ENCODE assay signal across 8 mouse cellular contexts in the genomic region with DNA sequence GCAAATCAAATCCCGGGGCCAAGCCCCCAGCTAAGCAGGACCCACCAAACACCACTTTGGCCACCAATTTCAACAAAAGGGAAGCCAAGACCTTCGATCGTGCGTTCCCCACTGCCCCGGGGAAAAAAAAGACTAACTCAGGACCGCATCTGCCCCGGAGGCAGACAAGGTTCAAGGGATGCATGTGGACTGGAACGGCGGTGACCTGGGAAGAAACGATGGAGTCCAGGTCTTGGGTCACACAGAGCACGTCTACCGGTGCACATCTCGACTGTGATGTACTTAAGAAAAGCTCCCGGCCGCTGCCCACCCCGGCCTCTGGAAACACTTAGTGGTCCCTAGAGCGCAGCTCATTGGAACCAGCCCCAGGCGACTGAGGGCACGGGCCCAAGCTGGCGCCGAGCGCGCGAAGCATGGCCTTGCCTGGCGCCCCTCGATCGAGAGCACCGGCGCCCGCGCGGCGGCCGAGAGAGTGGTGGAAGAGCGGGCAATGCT. TPM values are rescaled to one million over a fixed set of nuclear protein-coding genes. Genes with fewer than 3 reads are reported as not detected.
DNase-seq lines count a peak whose midpoint lies in the region; ATAC-seq and TF ChIP-seq lines count a peak whose summit lies in the region.

No protein-coding gene starts in this region.

- H3K9ac ChIP-seq in heart, embryonic 13.5 days = peak overlapping the region; percentile 96
- H3K9ac ChIP-seq in neural tube, embryonic 11.5 days (ENCODE audit: low read length) = peak overlapping the region; percentile 73

- no peak for TF ChIP-seq POLR2A in cortical plate, adult 2 months (IDR thresholded peaks at IDR 0.05; ENCODE audit: extremely low read depth, insufficient read depth, low read length)

- peak overlapping the region; percentile 82 for H3K4me2 ChIP-seq in heart, embryonic 13.5 days
- H3K4me2 ChIP-seq in neural tube, embryonic 11.5 days (ENCODE audit: low read depth) = peak overlapping the region; percentile 47

- no peaks in the 10 kb centered on the region for H3K9me3 ChIP-seq in heart, embryonic 13.5 days
- no peaks in the 10 kb centered on the region for H3K9me3 ChIP-seq in neural tube, embryonic 11.5 days (ENCODE audit: control insufficient read depth, low read length)

- under 1% methylated on average over 35 of the region's 35 CpGs for WGBS in heart, embryonic 13.5 days
- 0% methylated on average over 35 of the region's 35 CpGs for WGBS in neural tube, embryonic 11.5 days

- peaks cover 14% of the 10 kb centered on the region for H3K27me3 ChIP-seq in heart, embryonic 13.5 days (replicated peaks)
- H3K27me3 ChIP-seq in neural tube, embryonic 11.5 days (ENCODE audit: control insufficient read depth, insufficient read depth, low read length) = no peaks in the 10 kb centered on the region

- no peak for TF ChIP-seq CTCF in cortical plate, adult 2 months (IDR thresholded peaks at IDR 0.05; ENCODE audit: extremely low read depth, insufficient read depth, low read length)

- intact Hi-C loops in left cerebral cortex, postnatal 4 days (cut with DNase I) = loop anchor here (5.0 kb wide), 1 partner anchor 163 kb away; no protein-coding TSS in a partner anchor
- intact Hi-C loops in left cerebral cortex, postnatal 36 days (cut with DNase I) = loop anchor here (5.0 kb wide), 1 partner anchor 163 kb away; no protein-coding TSS in a partner anchor

- H3K36me3 ChIP-seq in heart, embryonic 13.5 days = no peaks in the 10 kb centered on the region
- no peaks in the 10 kb centered on the region for H3K36me3 ChIP-seq in neural tube, embryonic 11.5 days (ENCODE audit: control insufficient read depth, insufficient read depth, low read length)

- DNase-seq in left cerebral cortex, postnatal 4 days = peak; percentile 59
- DNase-seq in left cerebral cortex, postnatal 36 days (ENCODE audit: low spot score in 2 of 2) = no peak
- DNase-seq in kidney, postnatal 4 days = peak; percentile 60 to 70
- DNase-seq in neural tube, embryonic 11.5 days (ENCODE audit: low spot score) = peak; percentile 73
- no peak for DNase-seq in frontal cortex, postnatal 25 days (ENCODE audit: low spot score in 2 of 2)
- no peak for DNase-seq in frontal cortex, postnatal 36 days (ENCODE audit: low spot score in 2 of 2)

- no peaks in the 10 kb centered on the region for H3K4me1 ChIP-seq in cortical plate, adult 2 months (ENCODE audit: control insufficient read depth, insufficient read depth, low read length)
- H3K4me1 ChIP-seq in heart, embryonic 13.5 days = peaks cover 50% of the 10 kb centered on the region
- H3K4me1 ChIP-seq in neural tube, embryonic 11.5 days (ENCODE audit: control insufficient read depth, insufficient read depth, low read length) = peaks cover 9% of the 10 kb centered on the region

- H3K27ac ChIP-seq in cortical plate, adult 2 months (ENCODE audit: insufficient read depth, low read length) = no peak overlapping the region
- peak overlapping the region; percentile 79 for H3K27ac ChIP-seq in heart, embryonic 13.5 days (replicated peaks)
- H3K27ac ChIP-seq in neural tube, embryonic 11.5 days (ENCODE audit: low read depth, low read length) = 0 out of 2 replicates have a peak overlapping the region, but pooled peaks have one; percentile 0

- H3K4me3 ChIP-seq in cortical plate, adult 2 months (ENCODE audit: insufficient read depth, low read length) = peak overlapping the region; percentile 18; the same call in 1 of the 2 replicates
- H3K4me3 ChIP-seq in heart, embryonic 13.5 days = peak overlapping the region; percentile 89
- peak overlapping the region; percentile 65 for H3K4me3 ChIP-seq in neural tube, embryonic 11.5 days (ENCODE audit: low read depth, low read length)

- ATAC-seq in heart, embryonic 13.5 days (ENCODE audit: extremely low read depth, insufficient number of reproducible peaks, low FRiP score, low TSS enrichment) = peak; percentile 23; the same call in 1 of the 2 replicates
- peak; percentile 64 for ATAC-seq in neural tube, embryonic 11.5 days (ENCODE audit: insufficient read depth, low FRiP score, low TSS enrichment)

RNA-seq across cellular contexts. Expression of a gene that starts 0.6 kb away (rescaled TPM):
- 1 to 10 TPM; 4.4 to 5.4 TPM for total RNA-seq in left cerebral cortex, postnatal 4 days (2021)
- 1 to 10 TPM; 1.3 to 1.5 TPM for total RNA-seq in left cerebral cortex, postnatal 36 days (2021)
- polyA plus RNA-seq in cortical plate, adult 2 months (2012; rRNA removed) = 0.67 and 0.72 TPM in 2 replicates
- 16.4 and 16.5 TPM in 2 replicates for polyA plus RNA-seq in heart, embryonic 13.5 days (2015; fragmentation: Nextera tagmentation; extraction: Ambion mirVana)
- polyA plus RNA-seq in neural tube, embryonic 11.5 days (2014; fragmentation: Nextera tagmentation; extraction: Ambion mirVana) = 8.1 and 8.7 TPM in 2 replicates

Comparison
In these comparisons a context has a peak if more than half of its experiments do, and no peak if none do; other contexts are left out.
1. DNase-seq: peak in left cerebral cortex, postnatal 4 days (single experiment), kidney, postnatal 4 days (2 of 2) and neural tube, embryonic 11.5 days (single experiment); none in left cerebral cortex, postnatal 36 days (0 of 2), frontal cortex, postnatal 25 days (0 of 2) and frontal cortex, postnatal 36 days (0 of 2).
2. H3K4me3 ChIP-seq: peak in every context shown above with its lines; median percentile 89 in heart, embryonic 13.5 days; 65 in neural tube, embryonic 11.5 days; 18 in cortical plate, adult 2 months.